Mouse (Mus musculus) hindbrain, embryonic 14.5 days (tissue): ENCODE measurements around the gene Cdkn1c. TPM values are rescaled to one million over a fixed set of nuclear protein-coding genes. Genes with fewer than 3 reads are reported as not detected.

Source experiments
- ATAC-seq: fragments of 200-750 bp; cut with Nextera tagmentation; 2 replicates; pipeline ENCODE4 v1.8.0; 2017; ENCODE audit warnings: moderate number of reproducible peaks, mild to moderate bottlenecking, moderate TSS enrichment, moderate library complexity; ENCODE audit not compliant: low FRiP score
- DNase-seq: peaks from one replicate; pipeline ENCODE4 v3.0.0-alpha.2; 2015; ENCODE audit warnings: low spot score
- H3K27ac ChIP-seq: fragments of 300-500 bp; sonication (generic); 2 replicates; pipeline ENCODE4 v1.5.1; 2014; ENCODE audit warnings: mild to moderate bottlenecking, moderate library complexity
- H3K27me3 ChIP-seq: fragments of 300-500 bp; sonication (generic); 2 replicates; pipeline ENCODE4 v1.6.1; 2014; ENCODE audit warnings: mild to moderate bottlenecking, low read length, mixed read lengths; ENCODE audit not compliant: control insufficient read depth, insufficient read depth
- H3K36me3 ChIP-seq: fragments of 300-500 bp; sonication (generic); replicated peaks from 2 replicates; pipeline ENCODE4 v1.6.1; 2014; ENCODE audit not compliant: control insufficient read depth, insufficient read depth
- H3K4me1 ChIP-seq: fragments of 300-500 bp; sonication (generic); replicated peaks from 2 replicates; pipeline ENCODE4 v1.6.1; 2014; ENCODE audit warnings: antibody characterized with exemption, low read length, mixed read lengths; ENCODE audit not compliant: control insufficient read depth, insufficient read depth
- H3K4me2 ChIP-seq: fragments of 300-500 bp; sonication (generic); replicated peaks from 2 replicates; pipeline ENCODE4 v1.6.1; 2014; ENCODE audit warnings: mild to moderate bottlenecking, moderate library complexity
- H3K4me3 ChIP-seq: fragments of 300-500 bp; sonication (generic); replicated peaks from 2 replicates; pipeline ENCODE4 v1.5.1; 2014; ENCODE audit warnings: mild to moderate bottlenecking, low read length
- H3K9ac ChIP-seq: fragments of 300-500 bp; sonication (generic); 2 replicates; pipeline ENCODE4 v1.6.1; 2014
- H3K9me3 ChIP-seq: fragments of 300-500 bp; sonication (generic); 2 replicates; pipeline ENCODE4 v1.6.1; 2016; ENCODE audit warnings: low read length; ENCODE audit not compliant: control insufficient read depth
- WGBS: fragments of 180-500 bp; shearing (Covaris S2); extraction: QIAGEN DNeasy Blood & Tissue Kit; methylation state at CpG from one replicate; pipeline ENCODE4 v1.1.7; 2014; 5-methylcytosine and 5-hydroxymethylcytosine counted together
- polyA plus RNA-seq: library from polyadenylated mRNA; unstranded; fragments of >200 nt; fragmentation: Nextera tagmentation; extraction: Ambion mirVana; gene quantifications from 2 replicates; pipeline ENCODE4 v1.2.1, GENCODE M21; 2014

The Cdkn1c gene
- polyA plus RNA-seq, 1 experiment from 2014 or later = 293 TPM

- no peak for DNase-seq
- 21% methylated on average over 2 of the region's 2 CpGs for WGBS
- H3K27ac ChIP-seq = no peak overlapping the region
Observed at GRCm38 (mm10) chr7:143428814-143429499, 31.9 kb downstream of the Cdkn1c start.

GRCm38 (mm10) chr7:143428142-143428813 is 32.6 kb downstream of the Cdkn1c start:
- DNase-seq (peak; percentile 61), ATAC-seq (peak; percentile 86)
- Histone ChIP-seq H3K27ac (peak overlapping the region; percentile 39; the same call in 1 of the 2 replicates), H3K27me3 (no peaks in the 10 kb centered on the region), H3K4me3 (no peak overlapping the region), H3K4me1 (peaks cover 9% of the 10 kb centered on the region; the same call in 1 of the 2 replicates), H3K9ac (no peak overlapping the region), H3K36me3 (no peaks in the 10 kb centered on the region), H3K4me2 (no peak overlapping the region), H3K9me3 (no peaks in the 10 kb centered on the region)
- 11% methylated on average over 22 of the region's 23 CpGs for WGBS

More at GRCm38 (mm10) chr7:143428814-143429499, 31.9 kb downstream of the Cdkn1c start:
- Histone ChIP-seq H3K36me3 (no peaks in the 10 kb centered on the region), H3K4me2 (no peak overlapping the region), H3K27me3 (no peaks in the 10 kb centered on the region), H3K4me3 (no peak overlapping the region), H3K9me3 (no peaks in the 10 kb centered on the region), H3K9ac (no peak overlapping the region), H3K4me1 (peaks cover 9% of the 10 kb centered on the region; the same call in 1 of the 2 replicates)
- ATAC-seq = no peak

GRCm38 (mm10) chr7:143419585-143420160 is 41.2 kb downstream of the Cdkn1c start:
- H3K9me3 ChIP-seq = no peaks in the 10 kb centered on the region
- WGBS = 84% methylated on average over 4 of the region's 4 CpGs
- no peaks in the 10 kb centered on the region for H3K36me3 ChIP-seq
- no peak for DNase-seq
- no peak overlapping the region for H3K4me3 ChIP-seq
- no peak overlapping the region for H3K4me2 ChIP-seq
- H3K27ac ChIP-seq = no peak overlapping the region
- ATAC-seq = no peak
- H3K4me1 ChIP-seq = no peaks in the 10 kb centered on the region
- no peak overlapping the region for H3K9ac ChIP-seq
- no peaks in the 10 kb centered on the region for H3K27me3 ChIP-seq

DNA sequence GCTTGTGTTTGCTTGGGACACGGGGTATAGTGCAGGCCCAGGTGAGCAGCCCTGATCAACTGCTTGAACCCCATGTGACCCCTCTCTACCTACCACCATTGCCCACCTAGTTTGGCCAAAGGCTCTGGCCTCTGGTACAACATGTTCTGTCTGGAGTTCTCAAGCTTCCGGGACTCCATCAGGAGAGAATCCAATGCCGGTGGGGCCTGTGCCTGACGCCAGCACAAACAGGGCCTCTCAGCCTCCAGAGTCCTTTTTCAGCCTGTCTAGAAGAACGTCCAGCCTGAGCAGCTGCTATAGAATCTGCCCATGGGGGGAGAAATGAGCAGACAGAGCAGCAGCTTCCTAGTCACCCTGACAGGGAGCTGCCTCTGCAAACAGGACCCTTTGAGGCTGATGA is 43.0 kb downstream of the Cdkn1c start:
- WGBS = 69% methylated on average over 5 of the region's 5 CpGs
- Histone ChIP-seq H3K4me3 (no peak overlapping the region), H3K36me3 (no peaks in the 10 kb centered on the region), H3K9ac (no peak overlapping the region), H3K4me2 (no peak overlapping the region), H3K27me3 (no peaks in the 10 kb centered on the region), H3K9me3 (no peaks in the 10 kb centered on the region), H3K4me1 (no peaks in the 10 kb centered on the region), H3K27ac (no peak overlapping the region)
- no peak for ATAC-seq
- DNase-seq = no peak

DNA sequence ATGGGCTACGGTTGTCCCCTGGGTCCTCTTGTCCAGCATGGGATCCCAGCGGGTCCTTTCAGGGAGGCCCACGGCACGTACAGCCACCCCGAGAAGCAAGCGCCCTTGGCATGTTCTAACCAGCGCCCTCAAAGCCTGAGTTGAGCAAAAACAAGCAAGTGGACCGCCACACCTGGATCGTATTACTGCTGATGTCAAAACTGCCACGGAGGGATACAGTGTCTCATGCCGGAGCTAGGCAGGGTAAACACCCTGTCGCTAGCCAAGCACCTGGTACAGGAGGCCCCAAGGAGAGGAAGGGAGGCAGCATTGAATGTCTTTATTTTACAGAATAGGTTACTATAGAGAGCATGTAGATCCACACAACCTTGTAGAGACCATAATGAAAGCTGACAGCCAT is 44.4 kb downstream of the Cdkn1c start:
- ATAC-seq (no peak), DNase-seq (no peak)
- H3K27ac ChIP-seq = no peak overlapping the region
- no peak overlapping the region for H3K9ac ChIP-seq
- no peaks in the 10 kb centered on the region for H3K4me1 ChIP-seq
- H3K27me3 ChIP-seq = no peaks in the 10 kb centered on the region
- no peaks in the 10 kb centered on the region for H3K9me3 ChIP-seq
- H3K4me2 ChIP-seq = no peak overlapping the region
- 84% methylated on average over 12 of the region's 12 CpGs for WGBS
- H3K36me3 ChIP-seq = no peaks in the 10 kb centered on the region
- no peak overlapping the region for H3K4me3 ChIP-seq

DNA sequence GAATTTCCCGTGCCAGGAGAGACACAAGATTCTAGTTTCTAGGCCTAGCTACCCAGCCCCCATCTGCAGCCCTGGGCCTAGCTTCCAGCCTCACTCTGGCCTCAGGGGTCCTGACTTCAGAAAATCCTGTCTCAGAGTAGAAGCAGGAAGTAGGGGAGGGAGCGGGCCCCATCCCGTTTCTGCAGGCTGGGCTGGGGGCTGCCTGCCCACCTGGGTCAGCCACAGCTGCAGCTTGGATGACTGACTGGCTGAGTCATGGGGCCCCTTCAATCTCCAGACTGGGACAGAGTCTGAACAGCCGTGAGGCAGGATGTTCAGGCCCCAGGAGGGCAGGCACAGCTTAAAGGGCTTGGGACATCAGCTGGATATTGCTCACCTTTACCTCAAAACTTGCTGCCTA is 45.8 kb downstream of the Cdkn1c start:
- H3K9ac ChIP-seq = no peak overlapping the region
- H3K4me1 ChIP-seq = no peaks in the 10 kb centered on the region
- no peaks in the 10 kb centered on the region for H3K27me3 ChIP-seq
- 60% methylated on average over 4 of the region's 4 CpGs for WGBS
- ATAC-seq (no peak), DNase-seq (no peak)
- no peak overlapping the region for H3K4me2 ChIP-seq
- no peaks in the 10 kb centered on the region for H3K36me3 ChIP-seq
- H3K9me3 ChIP-seq = no peaks in the 10 kb centered on the region
- H3K27ac ChIP-seq = no peak overlapping the region
- H3K4me3 ChIP-seq = no peak overlapping the region

GRCm38 (mm10) chr7:143412606-143413005 is 48.2 kb downstream of the Cdkn1c start:
- Histone ChIP-seq H3K4me2 (no peak overlapping the region), H3K27ac (no peak overlapping the region), H3K4me3 (no peak overlapping the region), H3K9ac (no peak overlapping the region), H3K4me1 (peaks cover 13% of the 10 kb centered on the region; the same call in 1 of the 2 replicates), H3K36me3 (no peaks in the 10 kb centered on the region), H3K27me3 (no peaks in the 10 kb centered on the region), H3K9me3 (no peaks in the 10 kb centered on the region)
- DNase-seq (no peak), ATAC-seq (no peak)
- WGBS = 84% methylated on average over 6 of the region's 6 CpGs

DNA sequence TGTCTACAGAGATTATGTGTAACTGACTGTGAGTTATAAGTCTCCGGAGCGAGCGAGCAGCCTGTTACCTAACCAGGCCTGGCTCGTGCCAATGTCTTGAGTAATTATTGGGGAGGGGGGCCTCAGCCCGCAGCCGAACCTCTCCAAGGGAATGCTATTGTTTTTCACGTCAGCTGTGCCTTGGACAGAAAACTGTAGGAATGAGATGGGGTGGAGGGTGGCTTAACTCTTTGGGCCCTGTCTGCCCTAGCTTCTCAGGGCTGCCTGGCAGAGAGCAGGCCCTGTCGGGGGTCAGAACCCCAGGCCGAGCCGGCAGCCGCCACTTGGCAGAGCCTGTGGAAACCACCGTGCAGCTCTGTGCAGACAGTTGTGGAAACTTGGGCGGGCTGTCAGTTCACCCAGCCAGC is 52.2 kb downstream of the Cdkn1c start:
- Histone ChIP-seq H3K4me3 (no peak overlapping the region), H3K9me3 (no peaks in the 10 kb centered on the region), H3K36me3 (no peaks in the 10 kb centered on the region), H3K27ac (no peak overlapping the region), H3K27me3 (no peaks in the 10 kb centered on the region), H3K4me2 (no peak overlapping the region), H3K9ac (no peak overlapping the region), H3K4me1 (peaks cover 13% of the 10 kb centered on the region; the same call in 1 of the 2 replicates)
- DNase-seq (no peak), ATAC-seq (peak; percentile 37; the same call in 1 of the 2 replicates)
- 40% methylated on average over 13 of the region's 13 CpGs for WGBS
